Mouse (Mus musculus): ENCODE measurements around the gene Astn1. TPM values are rescaled to one million over a fixed set of nuclear protein-coding genes. Genes with fewer than 3 reads are reported as not detected.

The Astn1 gene
- total and polyA plus RNA-seq, 3 experiments, result 0.35 to 0.42 TPM; not detected in 1

GRCm38 (mm10) chr1:158446071-158446470 is 84.0 kb downstream of the Astn1 start:
- peak; percentile 41 for DNase-seq (ENCODE audit: extremely low read depth)
- Histone ChIP-seq H3K36me3 (replicated peaks in 1 of 2; ENCODE audit: control insufficient read depth in 1 of 2, insufficient read depth in 1 of 2, low read length in 1 of 2) (no peaks in the 10 kb centered on the region), H3K79me2 (replicated peaks; ENCODE audit: control insufficient read depth, extremely low read depth, insufficient read depth, poor library complexity, severe bottlenecking) (no peaks in the 10 kb centered on the region), H3K27me3 (replicated peaks) (no peaks in the 10 kb centered on the region), H3K4me1 (ENCODE audit: control insufficient read depth in 1 of 2, insufficient read depth in 2 of 2) (peaks cover 0 to 14% of the 10 kb centered on the region in 2 experiments; a peak in 2 of 4 replicates), H3K4me3 (replicated peaks in 1 of 3; ENCODE audit: low read depth in 2 of 3, low read length in 2 of 3, poor library complexity in 1 of 3) (no peak overlapping the region), H3K9me3 (replicated peaks; ENCODE audit: low read length) (no peaks in the 10 kb centered on the region), H3K4me2 (ENCODE audit: insufficient read depth, low read depth, poor library complexity, severe bottlenecking) (no peak overlapping the region), H3K27ac (ENCODE audit: insufficient read depth, low read depth) (no peak overlapping the region), H3K9ac (ENCODE audit: insufficient read depth, low read depth) (no peak overlapping the region)
- in situ Hi-C loops (cut with MboI; ENCODE audit: low pct_ligation_motif_present, low pct_unique_long_range_greater_than_20kb, low sequenced_read_pairs) (no loop called here), dilution Hi-C loops (cut with MboI; ENCODE audit: extremely low pct_ligation_motif_present, extremely low pct_unique_long_range_greater_than_20kb, low sequenced_read_pairs) (no loop called here)
- TF ChIP-seq EP300 (IDR thresholded peaks at IDR 0.05; ENCODE audit: low read length) (0 out of 2 replicates have a peak, but pooled peaks have one; percentile 34), ETS1 (conservative IDR thresholded peaks at IDR 0.05; ENCODE audit: low read depth, low read length) (no peak), IRF4 (IDR thresholded peaks at IDR 0.05; ENCODE audit: low read depth, low read length) (peak; percentile 50; the same call in 1 of the 2 replicates), CTCF (conservative IDR thresholded peaks at IDR 0.05 in 1 of 2, IDR thresholded peaks at IDR 0.05 in 1 of 2; ENCODE audit: low read depth in 2 of 2, low read length in 2 of 2) (no peak), CHD2 (IDR thresholded peaks at IDR 0.05; ENCODE audit: low read length) (no peak), HCFC1 (IDR thresholded peaks at IDR 0.05; ENCODE audit: low read depth, low read length) (no peak), TBP (conservative IDR thresholded peaks at IDR 0.05; ENCODE audit: low read depth, low read length) (no peak), USF2 (conservative IDR thresholded peaks at IDR 0.05; ENCODE audit: low read depth, low read length) (no peak), MYC (IDR thresholded peaks at IDR 0.05; ENCODE audit: low read depth, low read length) (peak; percentile 65; the same call in 1 of the 2 replicates)

- in situ Hi-C loops (cut with MboI; ENCODE audit: low pct_ligation_motif_present, low pct_unique_long_range_greater_than_20kb, low sequenced_read_pairs) (no loop called here), dilution Hi-C loops (cut with MboI; ENCODE audit: extremely low pct_ligation_motif_present, extremely low pct_unique_long_range_greater_than_20kb, low sequenced_read_pairs) (no loop called here)
- no peaks in the 10 kb centered on the region for H3K9me3 ChIP-seq (replicated peaks; ENCODE audit: low read length)
- H3K4me3 ChIP-seq (replicated peaks in 1 of 3; ENCODE audit: low read depth in 2 of 3, low read length in 2 of 3, poor library complexity in 1 of 3), result no peak overlapping the region
- no peak overlapping the region for H3K4me2 ChIP-seq (ENCODE audit: insufficient read depth, low read depth, poor library complexity, severe bottlenecking)
- H3K79me2 ChIP-seq (replicated peaks; ENCODE audit: control insufficient read depth, extremely low read depth, insufficient read depth, poor library complexity, severe bottlenecking), result no peaks in the 10 kb centered on the region
- H3K9ac ChIP-seq (ENCODE audit: insufficient read depth, low read depth), result no peak overlapping the region
- H3K27me3 ChIP-seq (replicated peaks), result no peaks in the 10 kb centered on the region
- DNase-seq (ENCODE audit: extremely low read depth), result no peak
- H3K36me3 ChIP-seq (replicated peaks in 1 of 2; ENCODE audit: control insufficient read depth in 1 of 2, insufficient read depth in 1 of 2, low read length in 1 of 2), result no peaks in the 10 kb centered on the region
- H3K4me1 ChIP-seq (ENCODE audit: control insufficient read depth in 1 of 2, insufficient read depth in 2 of 2), result peaks cover 0 to 14% of the 10 kb centered on the region in 2 experiments; a peak in 2 of 4 replicates
- no peak for TF ChIP-seq MAX (IDR thresholded peaks at IDR 0.05; ENCODE audit: low read length)
- TF ChIP-seq MXI1 (IDR thresholded peaks at IDR 0.05; ENCODE audit: low read depth, low read length), result no peak
- no peak for TF ChIP-seq CHD2 (IDR thresholded peaks at IDR 0.05; ENCODE audit: low read length)
- no peak for TF ChIP-seq USF2 (conservative IDR thresholded peaks at IDR 0.05; ENCODE audit: low read depth, low read length)
- TF ChIP-seq MAFK (IDR thresholded peaks at IDR 0.05; ENCODE audit: insufficient replicate concordance, low read length), result no peak
- TF ChIP-seq ZC3H11A (IDR thresholded peaks at IDR 0.05; ENCODE audit: low read depth, low read length), result no peak
- no peak overlapping the region for H3K27ac ChIP-seq (ENCODE audit: insufficient read depth, low read depth)
Measured at GRCm38 (mm10) chr1:158447956-158448355, 85.9 kb downstream of the Astn1 start.

GRCm38 (mm10) chr1:158452675-158453074 is 90.6 kb downstream of the Astn1 start:
- Histone ChIP-seq H3K27me3 (replicated peaks) (no peaks in the 10 kb centered on the region), H3K9ac (ENCODE audit: insufficient read depth, low read depth) (no peak overlapping the region), H3K4me1 (ENCODE audit: control insufficient read depth in 1 of 2, insufficient read depth in 2 of 2) (peaks cover 0 to 3% of the 10 kb centered on the region in 2 experiments; a peak in 2 of 4 replicates), H3K36me3 (replicated peaks in 1 of 2; ENCODE audit: control insufficient read depth in 1 of 2, insufficient read depth in 1 of 2, low read length in 1 of 2) (no peaks in the 10 kb centered on the region), H3K4me3 (replicated peaks in 1 of 3; ENCODE audit: low read depth in 2 of 3, low read length in 2 of 3, poor library complexity in 1 of 3) (no peak overlapping the region), H3K4me2 (ENCODE audit: insufficient read depth, low read depth, poor library complexity, severe bottlenecking) (no peak overlapping the region), H3K9me3 (replicated peaks; ENCODE audit: low read length) (no peaks in the 10 kb centered on the region), H3K27ac (ENCODE audit: insufficient read depth, low read depth) (no peak overlapping the region), H3K79me2 (replicated peaks; ENCODE audit: control insufficient read depth, extremely low read depth, insufficient read depth, poor library complexity, severe bottlenecking) (no peaks in the 10 kb centered on the region)
- in situ Hi-C loops (cut with MboI; ENCODE audit: low pct_ligation_motif_present, low pct_unique_long_range_greater_than_20kb, low sequenced_read_pairs) (no loop called here), dilution Hi-C loops (cut with MboI; ENCODE audit: extremely low pct_ligation_motif_present, extremely low pct_unique_long_range_greater_than_20kb, low sequenced_read_pairs) (no loop called here)
- DNase-seq (ENCODE audit: extremely low read depth), result no peak
- TF ChIP-seq MAZ (IDR thresholded peaks at IDR 0.05; ENCODE audit: low read depth, low read length) (no peak), MEF2A (IDR thresholded peaks at IDR 0.05; ENCODE audit: borderline replicate concordance, low read depth, low read length) (no peak), RAD21 (IDR thresholded peaks at IDR 0.05; ENCODE audit: low read depth, low read length) (no peak), JUN (IDR thresholded peaks at IDR 0.05; ENCODE audit: insufficient read depth, low read depth, low read length) (no peak), UBTF (IDR thresholded peaks at IDR 0.05; ENCODE audit: low read depth, low read length) (no peak), ZNF384 (IDR thresholded peaks at IDR 0.05; ENCODE audit: low read depth, low read length) (no peak), POLR2AphosphoS2 (IDR thresholded peaks at IDR 0.05; ENCODE audit: low read depth, low read length) (no peak), PAX5 (IDR thresholded peaks at IDR 0.05; ENCODE audit: low read length) (no peak), GABPA (IDR thresholded peaks at IDR 0.05; ENCODE audit: insufficient replicate concordance, low read depth, low read length) (no peak), RCOR1 (conservative IDR thresholded peaks at IDR 0.05; ENCODE audit: low read depth, low read length) (no peak), KAT2A (IDR thresholded peaks at IDR 0.05; ENCODE audit: insufficient replicate concordance, low read length) (no peak), USF1 (IDR thresholded peaks at IDR 0.05; ENCODE audit: low read depth, low read length) (no peak)

Data from CH12.LX (cell line).